Mouse (Mus musculus) heart, embryonic 16.5 days (tissue): Measurements from ENCODE around the gene Arf5. TPM values are rescaled to one million over a fixed set of nuclear protein-coding genes. Genes with fewer than 3 reads are reported as not detected.
A peak's percentile ranks its signal among the peaks of the same experiment; 100 is the strongest.

Experiments used
- ATAC-seq: fragments of 200-750 bp; cut with Nextera tagmentation; replicated peaks from 2 replicates; pipeline ENCODE4 v1.8.0; 2017; ENCODE audit warnings: moderate number of reproducible peaks; ENCODE audit not compliant: insufficient read depth, low FRiP score; ENCODE audit errors: extremely low read depth
- H3K27ac ChIP-seq: fragments of 300-500 bp; sonication (generic); 2 replicates; pipeline ENCODE4 v1.5.1; 2014; ENCODE audit warnings: mild to moderate bottlenecking, low read length, control low read depth, moderate library complexity
- H3K27me3 ChIP-seq: fragments of 300-500 bp; sonication (generic); 2 replicates; pipeline ENCODE4 v1.6.1; 2014; ENCODE audit warnings: low read length, mixed read lengths; ENCODE audit not compliant: control insufficient read depth, insufficient read depth
- H3K36me3 ChIP-seq: fragments of 300-500 bp; sonication (generic); 2 replicates; pipeline ENCODE4 v1.6.1; 2014; ENCODE audit not compliant: control insufficient read depth, insufficient read depth
- H3K4me1 ChIP-seq: fragments of 300-500 bp; sonication (generic); 2 replicates; pipeline ENCODE4 v1.6.1; 2014; ENCODE audit warnings: low read length, mixed read lengths; ENCODE audit not compliant: control insufficient read depth, insufficient read depth
- H3K4me2 ChIP-seq: fragments of 300-500 bp; sonication (generic); 2 replicates; pipeline ENCODE4 v1.6.1; 2014; ENCODE audit warnings: low read depth, mild to moderate bottlenecking, control low read depth, low read length
- H3K4me3 ChIP-seq: fragments of 300-500 bp; sonication (generic); 2 replicates; pipeline ENCODE4 v1.5.1; 2014; ENCODE audit warnings: mild to moderate bottlenecking, control low read depth, low read length
- H3K9ac ChIP-seq: fragments of 300-500 bp; sonication (generic); 2 replicates; pipeline ENCODE4 v1.6.1; 2014; ENCODE audit warnings: low read length, control low read depth
- H3K9me3 ChIP-seq: fragments of 300-500 bp; sonication (generic); replicated peaks from 2 replicates; pipeline ENCODE4 v1.6.1; 2016; ENCODE audit warnings: low read length; ENCODE audit not compliant: control insufficient read depth
- WGBS: fragments of 180-500 bp; shearing (Covaris S2); extraction: QIAGEN DNeasy Blood & Tissue Kit; methylation state at CpG from one replicate; pipeline ENCODE4 v1.1.7; 2014; 5-methylcytosine and 5-hydroxymethylcytosine counted together
- polyA plus RNA-seq: library from polyadenylated mRNA; unstranded; fragments of >200 nt; fragmentation: Nextera tagmentation; extraction: Ambion mirVana; gene quantifications from 2 replicates; pipeline ENCODE4 v1.2.1, GENCODE M21; 2015

Gene Arf5
- polyA plus RNA-seq, 1 experiment from 2014 or later: 231 TPM

GRCm38 (mm10) chr6:28410053-28410452 is 13.3 kb upstream of the Arf5 start:
- ATAC-seq: peak; percentile 28; the same call in 1 of the 2 replicates

GRCm38 (mm10) chr6:28411236-28411635 is 12.1 kb upstream of the Arf5 start:
- Histone ChIP-seq H3K4me3 (no peak overlapping the region), H3K9me3 (no peaks in the 10 kb centered on the region), H3K36me3 (peaks cover 8% of the 10 kb centered on the region), H3K27ac (no peak overlapping the region), H3K27me3 (no peaks in the 10 kb centered on the region), H3K4me2 (no peak overlapping the region), H3K9ac (no peak overlapping the region), H3K4me1 (no peaks in the 10 kb centered on the region)
- no peak for ATAC-seq
- 66% methylated on average over 2 of the region's 2 CpGs for WGBS

More at GRCm38 (mm10) chr6:28410053-28410452, 13.3 kb upstream of the Arf5 start:
- Histone ChIP-seq H3K9me3 (no peaks in the 10 kb centered on the region), H3K4me3 (no peak overlapping the region), H3K4me1 (no peaks in the 10 kb centered on the region), H3K9ac (no peak overlapping the region), H3K27me3 (no peaks in the 10 kb centered on the region), H3K36me3 (peaks cover under 1% of the 10 kb centered on the region), H3K27ac (no peak overlapping the region), H3K4me2 (no peak overlapping the region)
- WGBS: 57% methylated on average over 9 of the region's 9 CpGs

GRCm38 (mm10) chr6:28416981-28417380 is 6.4 kb upstream of the Arf5 start:
- H3K4me2 ChIP-seq: peak overlapping the region; percentile 6; the same call in 1 of the 2 replicates
- H3K9me3 ChIP-seq: no peaks in the 10 kb centered on the region
- H3K4me1 ChIP-seq: peaks cover 37% of the 10 kb centered on the region
- no peak for ATAC-seq
- H3K27ac ChIP-seq: peak overlapping the region; percentile 75
- H3K27me3 ChIP-seq: no peaks in the 10 kb centered on the region
- H3K36me3 ChIP-seq: peaks cover 23% of the 10 kb centered on the region
- no peak overlapping the region for H3K4me3 ChIP-seq
- 66% methylated on average over 4 of the region's 4 CpGs for WGBS
- no peak overlapping the region for H3K9ac ChIP-seq

- no peak for ATAC-seq
- Histone ChIP-seq H3K27ac (peak overlapping the region; percentile 79), H3K9ac (peak overlapping the region; percentile 51; the same call in 1 of the 2 replicates), H3K36me3 (peaks cover 23% of the 10 kb centered on the region), H3K4me2 (peak overlapping the region; percentile 33; the same call in 1 of the 2 replicates), H3K4me3 (no peak overlapping the region), H3K9me3 (no peaks in the 10 kb centered on the region), H3K4me1 (peaks cover 41% of the 10 kb centered on the region), H3K27me3 (no peaks in the 10 kb centered on the region)
- WGBS: 63% methylated on average over 14 of the region's 14 CpGs
Observed at GRCm38 (mm10) chr6:28418449-28418848, 4.9 kb upstream of the Arf5 start.

GRCm38 (mm10) chr6:28419673-28420072 is 3.7 kb upstream of the Arf5 start:
- H3K27me3 ChIP-seq: no peaks in the 10 kb centered on the region
- H3K4me2 ChIP-seq: peak overlapping the region; percentile 98
- ATAC-seq: no peak
- 44% methylated on average over 2 of the region's 2 CpGs for WGBS
- H3K36me3 ChIP-seq: peaks cover 23% of the 10 kb centered on the region
- H3K27ac ChIP-seq: no peak overlapping the region
- peaks cover 47% of the 10 kb centered on the region for H3K4me1 ChIP-seq
- H3K9me3 ChIP-seq: no peaks in the 10 kb centered on the region
- no peak overlapping the region for H3K9ac ChIP-seq
- H3K4me3 ChIP-seq: no peak overlapping the region; the same call in 1 of the 2 replicates

GRCm38 (mm10) chr6:28420361-28420760 is 3.0 kb upstream of the Arf5 start:
- peak overlapping the region; percentile 66 for H3K4me3 ChIP-seq
- H3K27me3 ChIP-seq: no peaks in the 10 kb centered on the region
- H3K36me3 ChIP-seq: peaks cover 19% of the 10 kb centered on the region
- no peak overlapping the region for H3K27ac ChIP-seq
- H3K9ac ChIP-seq: peak overlapping the region; percentile 79
- peak overlapping the region; percentile 98 for H3K4me2 ChIP-seq
- H3K4me1 ChIP-seq: peaks cover 50% of the 10 kb centered on the region
- H3K9me3 ChIP-seq: no peaks in the 10 kb centered on the region
- WGBS: 73% methylated on average over 17 of the region's 17 CpGs
- ATAC-seq: no peak

- peaks cover 50% of the 10 kb centered on the region for H3K4me1 ChIP-seq
- H3K4me2 ChIP-seq: peak overlapping the region; percentile 98
- H3K9ac ChIP-seq: peak overlapping the region; percentile 79
- WGBS: 20% methylated on average over 13 of the region's 13 CpGs
- H3K36me3 ChIP-seq: peaks cover 18% of the 10 kb centered on the region
- peak overlapping the region; percentile 66 for H3K4me3 ChIP-seq
- ATAC-seq: no peak
- H3K9me3 ChIP-seq: no peaks in the 10 kb centered on the region
- H3K27me3 ChIP-seq: no peaks in the 10 kb centered on the region
- H3K27ac ChIP-seq: no peak overlapping the region
Observed at GRCm38 (mm10) chr6:28420865-28421264, 2.5 kb upstream of the Arf5 start.

- Histone ChIP-seq H3K27me3 (no peaks in the 10 kb centered on the region), H3K27ac (peak overlapping the region; percentile 49), H3K9me3 (no peaks in the 10 kb centered on the region), H3K4me3 (peak overlapping the region; percentile 66), H3K4me2 (peak overlapping the region; percentile 98), H3K4me1 (peaks cover 50% of the 10 kb centered on the region), H3K36me3 (peaks cover 20% of the 10 kb centered on the region), H3K9ac (peak overlapping the region; percentile 79)
- WGBS: under 1% methylated on average over 27 of the region's 27 CpGs
- ATAC-seq: peak; percentile 75
Observed at GRCm38 (mm10) chr6:28421469-28422000, 1.8 kb upstream of the Arf5 start.

GRCm38 (mm10) chr6:28422651-28423290 is 589 bp upstream of the Arf5 start:
- Histone ChIP-seq H3K4me1 (peaks cover 47% of the 10 kb centered on the region), H3K9me3 (no peaks in the 10 kb centered on the region), H3K9ac (peak overlapping the region; percentile 14; the same call in 1 of the 2 replicates), H3K27me3 (no peaks in the 10 kb centered on the region), H3K27ac (peak overlapping the region; percentile 76), H3K4me3 (peak overlapping the region; percentile 99), H3K4me2 (peak overlapping the region; percentile 48), H3K36me3 (peaks cover 18% of the 10 kb centered on the region)
- WGBS: 70% methylated on average over 15 of the region's 15 CpGs
- no peak for ATAC-seq
